Mouse (Mus musculus) liver, adult 2 months (tissue): ENCODE data around the gene Cdc40. TPM values are rescaled to one million over a fixed set of nuclear protein-coding genes. Genes with fewer than 3 reads are reported as not detected.

Experiments used
- DNase-seq: peaks from one replicate; pipeline ENCODE4 v3.0.0-alpha.2; 2011; ENCODE audit warnings: low read depth, low spot score; ENCODE audit errors: extremely low read depth
- H3K27ac ChIP-seq: fragments of 200-500 bp; replicated peaks from 2 replicates; pipeline ENCODE4 v1.5.1; 2012; ENCODE audit warnings: low read depth, mild to moderate bottlenecking, control low read depth, inconsistent platforms, low read length; ENCODE audit not compliant: insufficient read depth
- H3K27me3 ChIP-seq: fragments of 200-500 bp; 2 replicates; pipeline ENCODE4 v1.6.1; 2012; ENCODE audit warnings: mild to moderate bottlenecking, moderate library complexity, low read length, inconsistent platforms; ENCODE audit not compliant: control insufficient read depth, insufficient read depth
- H3K36me3 ChIP-seq: fragments of 200-500 bp; 2 replicates; pipeline ENCODE4 v1.6.1; 2012; ENCODE audit warnings: low read length, inconsistent platforms; ENCODE audit not compliant: control insufficient read depth, insufficient read depth
- H3K4me1 ChIP-seq: fragments of 200-500 bp; 2 replicates; pipeline ENCODE4 v1.6.1; 2011; ENCODE audit warnings: low read length; ENCODE audit not compliant: control insufficient read depth, insufficient read depth
- H3K4me3 ChIP-seq: fragments of 200-500 bp; 2 replicates; pipeline ENCODE4 v1.5.1; 2011; ENCODE audit warnings: low read depth, mild to moderate bottlenecking, control low read depth, low read length, moderate library complexity; ENCODE audit not compliant: insufficient read depth
- H3K79me2 ChIP-seq: fragments of 200-500 bp; 2 replicates; pipeline ENCODE4 v1.6.1; 2012; ENCODE audit warnings: inconsistent platforms, mild to moderate bottlenecking, low read length, moderate library complexity; ENCODE audit not compliant: control insufficient read depth, insufficient read depth
- H3K9ac ChIP-seq: fragments of 200-500 bp; 2 replicates; pipeline ENCODE4 v1.6.1; 2012; ENCODE audit warnings: low read depth, mild to moderate bottlenecking, control low read depth, inconsistent platforms, low read length
- CTCF ChIP-seq: fragments of 200-500 bp; IDR thresholded peaks from 2 replicates; pipeline ENCODE4 v1.5.1; 2011; ENCODE audit warnings: low read depth, low read length, control low read depth
- POLR2A ChIP-seq: fragments of 200-500 bp; IDR thresholded peaks from 2 replicates; pipeline ENCODE4 v1.6.1; 2011; ENCODE audit warnings: low read length, control low read depth; ENCODE audit not compliant: insufficient read depth; ENCODE audit errors: extremely low read depth
- WGBS: fragments of 180-500 bp; shearing (Covaris S2); methylation state at CpG from one replicate; pipeline ENCODE4 v1.1.7; 2018; 5-methylcytosine and 5-hydroxymethylcytosine counted together
- polyA plus RNA-seq: library from polyadenylated mRNA; depleted of rRNA; stranded (reverse); fragments of >200 nt; gene quantifications from 2 replicates; pipeline ENCODE4 v1.2.3, GENCODE M21; 2012
- total RNA-seq: library from RNA; depleted of rRNA; stranded (reverse); fragments of >200 nt; gene quantifications from 2 replicates; pipeline ENCODE4 v1.2.3, GENCODE M21; 2014

The Cdc40 gene
- total and polyA plus RNA-seq, 2 experiments: 12.8 to 15.9 TPM

DNA sequence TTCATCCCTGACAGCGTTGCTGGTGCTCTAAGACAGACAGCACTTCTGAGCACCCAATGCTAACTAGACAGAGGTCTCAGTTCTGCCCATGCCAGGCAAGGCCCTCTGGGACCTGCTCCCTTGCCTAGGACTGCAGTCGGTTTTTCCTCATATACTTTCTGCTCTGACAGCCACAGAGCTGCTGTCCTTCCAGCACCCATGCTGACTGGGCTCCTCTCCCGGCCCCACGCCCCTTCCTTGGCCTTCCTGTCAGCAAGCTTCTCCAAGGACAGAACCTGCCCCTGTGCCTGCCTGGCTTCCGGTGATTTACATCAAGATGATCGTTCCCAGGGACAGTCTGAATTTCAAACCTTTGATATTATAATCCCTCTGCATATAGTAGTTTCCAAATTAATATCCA, 37.5 kb downstream of the Cdc40 start:
- 77% methylated on average over 6 of the region's 6 CpGs for WGBS
- Histone ChIP-seq H3K27me3 (no peaks in the 10 kb centered on the region), H3K9ac (no peak overlapping the region), H3K4me1 (no peaks in the 10 kb centered on the region), H3K79me2 (no peaks in the 10 kb centered on the region), H3K4me3 (no peak overlapping the region), H3K36me3 (peaks cover 63% of the 10 kb centered on the region), H3K27ac (no peak overlapping the region)
- DNase-seq: no peak
- TF ChIP-seq CTCF (no peak), POLR2A (no peak)

DNA sequence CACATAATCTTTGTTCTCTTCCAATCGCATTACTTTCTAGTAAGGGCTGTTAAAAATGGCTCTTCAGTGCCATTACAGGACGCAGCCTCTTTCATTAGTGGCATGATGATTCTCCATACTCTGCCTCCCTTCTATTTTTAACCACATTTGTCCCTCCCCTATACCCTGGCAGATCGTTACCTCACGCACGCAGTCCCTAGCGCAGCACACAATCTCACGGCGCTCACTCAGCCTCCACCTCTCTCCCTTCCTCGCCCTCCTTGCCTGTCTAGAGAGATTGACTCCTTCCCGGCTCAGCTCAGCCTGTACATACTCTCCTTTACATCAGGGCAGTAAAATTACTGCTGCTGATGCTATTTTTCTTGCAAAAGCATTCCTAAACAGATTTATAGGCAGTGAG, 38.6 kb downstream of the Cdc40 start:
- H3K9ac ChIP-seq: no peak overlapping the region
- WGBS: 94% methylated on average over 10 of the region's 10 CpGs
- H3K4me1 ChIP-seq: no peaks in the 10 kb centered on the region
- H3K4me3 ChIP-seq: no peak overlapping the region
- TF ChIP-seq CTCF: no peak
- TF ChIP-seq POLR2A: no peak
- no peaks in the 10 kb centered on the region for H3K27me3 ChIP-seq
- no peak overlapping the region for H3K27ac ChIP-seq
- H3K36me3 ChIP-seq: peaks cover 57% of the 10 kb centered on the region
- no peaks in the 10 kb centered on the region for H3K79me2 ChIP-seq
- DNase-seq: no peak

- H3K79me2 ChIP-seq: no peaks in the 10 kb centered on the region
- H3K36me3 ChIP-seq: peaks cover 51% of the 10 kb centered on the region
Measured at GRCm38 (mm10) chr10:40843841-40844240, 39.3 kb downstream of the Cdc40 start.

GRCm38 (mm10) chr10:40840086-40840485, 43.0 kb downstream of the Cdc40 start:
- DNase-seq: no peak
- TF ChIP-seq POLR2A (no peak), CTCF (no peak)

More at GRCm38 (mm10) chr10:40843841-40844240, 39.3 kb downstream of the Cdc40 start:
- WGBS: 93% methylated on average over 5 of the region's 5 CpGs
- DNase-seq: no peak
- TF ChIP-seq CTCF (no peak), POLR2A (no peak)
- Histone ChIP-seq H3K9ac (no peak overlapping the region), H3K4me1 (no peaks in the 10 kb centered on the region), H3K4me3 (no peak overlapping the region), H3K27ac (no peak overlapping the region), H3K27me3 (no peaks in the 10 kb centered on the region)

GRCm38 (mm10) chr10:40831267-40831666, 51.8 kb downstream of the Cdc40 start:
- no peaks in the 10 kb centered on the region for H3K27me3 ChIP-seq
- H3K9ac ChIP-seq: no peak overlapping the region
- TF ChIP-seq CTCF: no peak
- no peak for TF ChIP-seq POLR2A
- 97% methylated on average over 7 of the region's 7 CpGs for WGBS
- H3K4me1 ChIP-seq: no peaks in the 10 kb centered on the region
- H3K4me3 ChIP-seq: no peak overlapping the region
- no peak for DNase-seq
- H3K27ac ChIP-seq: no peak overlapping the region
- no peaks in the 10 kb centered on the region for H3K79me2 ChIP-seq
- peaks cover 37% of the 10 kb centered on the region for H3K36me3 ChIP-seq

More at GRCm38 (mm10) chr10:40840086-40840485, 43.0 kb downstream of the Cdc40 start:
- H3K79me2 ChIP-seq: no peaks in the 10 kb centered on the region
- H3K36me3 ChIP-seq: peaks cover 47% of the 10 kb centered on the region
- H3K4me3 ChIP-seq: no peak overlapping the region
- H3K4me1 ChIP-seq: no peaks in the 10 kb centered on the region
- WGBS: 89% methylated on average over 5 of the region's 5 CpGs
- H3K27ac ChIP-seq: no peak overlapping the region
- no peaks in the 10 kb centered on the region for H3K27me3 ChIP-seq
- no peak overlapping the region for H3K9ac ChIP-seq

- Histone ChIP-seq H3K79me2 (no peaks in the 10 kb centered on the region), H3K36me3 (peaks cover 34% of the 10 kb centered on the region), H3K27me3 (no peaks in the 10 kb centered on the region), H3K4me1 (no peaks in the 10 kb centered on the region), H3K4me3 (no peak overlapping the region), H3K9ac (no peak overlapping the region), H3K27ac (no peak overlapping the region)
- DNase-seq: no peak
- TF ChIP-seq POLR2A (no peak), CTCF (no peak)
- 94% methylated on average over 3 of the region's 3 CpGs for WGBS
Measured at GRCm38 (mm10) chr10:40830312-40830711, 52.8 kb downstream of the Cdc40 start.

DNA sequence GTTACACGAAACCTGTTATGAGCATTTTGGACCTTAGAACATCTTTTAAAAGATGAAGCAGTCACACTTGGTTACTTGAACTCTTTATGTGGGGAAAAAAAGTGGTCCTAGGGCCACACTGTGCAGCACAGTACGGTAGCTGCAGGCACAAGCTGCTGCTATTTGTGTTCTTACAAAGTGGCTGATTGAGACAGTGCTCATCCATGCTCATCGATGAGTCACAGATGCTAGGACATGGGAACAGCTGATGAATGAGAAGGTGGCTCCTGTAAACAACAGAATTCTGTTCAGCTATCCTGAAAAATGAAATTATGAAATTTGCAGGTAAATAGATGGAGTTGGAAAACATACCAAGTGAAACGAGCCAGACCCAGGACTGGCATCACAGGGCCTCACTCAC, 55.4 kb downstream of the Cdc40 start:
- Histone ChIP-seq H3K36me3 (peaks cover 16% of the 10 kb centered on the region), H3K4me3 (no peak overlapping the region), H3K79me2 (no peaks in the 10 kb centered on the region), H3K27ac (no peak overlapping the region), H3K27me3 (no peaks in the 10 kb centered on the region), H3K9ac (no peak overlapping the region), H3K4me1 (no peaks in the 10 kb centered on the region)
- no peak for DNase-seq
- TF ChIP-seq CTCF (no peak), POLR2A (no peak)
- 91% methylated on average over 4 of the region's 4 CpGs for WGBS
